Mouse (Mus musculus): ENCODE measurements around the gene Flcn. TPM values are rescaled to one million over a fixed set of nuclear protein-coding genes. Genes with fewer than 3 reads are reported as not detected.

Gene Flcn
- polyA plus RNA-seq, 1 experiment from 2014 or later: 26.5 TPM

DNA sequence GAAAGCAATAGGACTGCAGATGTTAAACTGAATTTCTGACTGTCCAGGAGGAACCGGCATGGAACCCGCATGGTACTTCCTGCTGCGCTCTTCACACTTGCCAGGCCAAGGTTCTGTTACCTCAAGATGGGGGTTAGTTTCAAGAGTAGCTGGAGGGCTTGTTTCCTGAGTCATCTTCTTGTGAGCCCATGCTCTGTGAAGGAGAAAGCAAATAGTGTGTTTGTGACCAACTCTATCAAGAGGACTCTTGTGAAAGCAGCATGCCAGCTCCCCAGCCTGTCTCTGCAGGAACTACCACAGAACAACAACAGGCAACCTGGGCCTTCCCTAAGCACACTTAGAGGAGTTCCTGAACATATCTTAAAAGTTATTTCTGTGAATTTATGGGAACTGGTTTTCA, 8.1 kb upstream of the Flcn start:
- H3K9ac ChIP-seq: no peak overlapping the region
- no peak overlapping the region for H3K4me3 ChIP-seq
- peaks cover 72% of the 10 kb centered on the region for H3K36me3 ChIP-seq
- WGBS: 93% methylated on average over 3 of the region's 3 CpGs
- H3K9me3 ChIP-seq (replicated peaks): no peaks in the 10 kb centered on the region
- no peaks in the 10 kb centered on the region for H3K27me3 ChIP-seq (replicated peaks)
- no peak overlapping the region for H3K4me2 ChIP-seq
- no peak overlapping the region for H3K27ac ChIP-seq (ENCODE audit: poor library complexity, severe bottlenecking)
- no peaks in the 10 kb centered on the region for H3K4me1 ChIP-seq (replicated peaks)
- no peak for ATAC-seq (ENCODE audit: insufficient number of reproducible peaks, low FRiP score)

DNA sequence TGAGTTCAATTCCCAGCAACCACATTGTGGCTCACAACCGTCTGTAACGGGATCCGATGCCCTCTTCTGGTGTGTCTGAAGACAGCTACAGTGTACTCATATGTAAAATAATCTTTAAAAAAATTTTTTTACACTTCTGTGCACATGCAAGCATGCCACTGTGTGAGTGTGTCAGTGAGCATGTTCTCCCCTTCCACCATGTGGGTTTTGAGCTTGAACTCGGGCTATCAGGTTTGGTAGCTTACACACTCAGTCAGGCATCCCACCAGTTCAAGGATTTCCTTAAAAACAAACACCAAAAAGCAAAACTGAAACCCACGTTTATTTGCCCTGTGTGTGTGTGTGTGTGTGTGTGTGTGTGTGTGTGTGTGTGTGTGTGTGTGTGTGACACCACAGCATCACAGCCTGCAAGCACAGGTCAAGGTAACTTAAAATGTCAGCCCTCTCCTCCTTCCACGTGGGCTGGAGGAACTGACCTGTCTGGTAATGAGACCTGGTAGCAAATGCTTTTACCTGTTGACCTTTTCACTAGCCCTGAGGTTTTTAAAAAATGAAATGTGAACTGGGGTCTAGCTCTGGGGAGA, 5.8 kb upstream of the Flcn start:
- H3K27ac ChIP-seq (ENCODE audit: poor library complexity, severe bottlenecking): no peak overlapping the region
- H3K27me3 ChIP-seq (replicated peaks): no peaks in the 10 kb centered on the region
- H3K9ac ChIP-seq: no peak overlapping the region
- H3K4me1 ChIP-seq (replicated peaks): peaks cover 7% of the 10 kb centered on the region
- ATAC-seq (ENCODE audit: insufficient number of reproducible peaks, low FRiP score): no peak
- peaks cover 51% of the 10 kb centered on the region for H3K36me3 ChIP-seq
- H3K4me3 ChIP-seq: no peak overlapping the region
- no peak overlapping the region for H3K4me2 ChIP-seq
- 88% methylated on average over 6 of the region's 6 CpGs for WGBS
- no peaks in the 10 kb centered on the region for H3K9me3 ChIP-seq (replicated peaks)

DNA sequence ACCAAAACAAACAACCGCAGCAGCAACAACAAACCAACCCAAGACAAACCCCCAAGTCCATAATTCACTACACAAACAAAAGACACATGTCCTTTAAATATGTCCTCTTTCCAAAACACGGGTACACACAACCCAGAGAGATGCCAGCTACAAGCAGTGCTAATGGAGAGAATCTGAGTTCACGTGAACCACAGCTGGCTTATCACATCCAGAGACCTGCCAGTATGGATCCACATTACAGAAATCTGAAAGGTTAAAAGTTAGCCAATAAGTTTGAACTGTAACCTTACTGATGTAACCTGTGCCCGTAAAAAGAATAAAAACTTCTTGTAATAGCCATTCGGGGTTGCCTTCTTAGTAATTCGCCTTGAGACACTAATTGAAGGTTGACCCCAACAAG, 5.1 kb upstream of the Flcn start:
- Histone ChIP-seq H3K27ac (ENCODE audit: poor library complexity, severe bottlenecking) (no peak overlapping the region), H3K4me1 (replicated peaks) (peaks cover 7% of the 10 kb centered on the region), H3K27me3 (replicated peaks) (no peaks in the 10 kb centered on the region), H3K4me2 (no peak overlapping the region), H3K9me3 (replicated peaks) (no peaks in the 10 kb centered on the region), H3K9ac (no peak overlapping the region), H3K4me3 (no peak overlapping the region), H3K36me3 (peaks cover 45% of the 10 kb centered on the region)
- WGBS: 92% methylated on average over 6 of the region's 6 CpGs
- ATAC-seq (ENCODE audit: insufficient number of reproducible peaks, low FRiP score): no peak

DNA sequence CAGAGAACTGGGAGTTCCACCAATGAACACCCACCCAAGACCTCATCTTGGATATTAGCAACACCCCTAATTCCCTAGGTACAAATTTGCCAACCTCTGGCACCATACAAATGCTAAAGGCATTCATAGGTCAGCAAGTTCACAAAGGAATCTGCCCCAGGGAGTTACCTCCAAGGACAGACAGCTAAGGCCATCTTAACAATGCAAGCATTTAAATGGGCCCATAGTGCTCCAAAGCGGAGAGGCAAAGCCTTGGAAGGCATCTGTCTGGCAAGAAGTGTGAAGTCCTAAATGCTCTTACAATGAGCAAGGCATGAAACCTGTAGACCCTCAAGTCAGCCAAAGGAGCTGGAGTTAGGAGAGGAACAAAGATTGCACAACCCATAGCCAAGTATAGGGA, 4.5 kb upstream of the Flcn start:
- no peaks in the 10 kb centered on the region for H3K27me3 ChIP-seq (replicated peaks)
- H3K27ac ChIP-seq (ENCODE audit: poor library complexity, severe bottlenecking): no peak overlapping the region
- ATAC-seq (ENCODE audit: insufficient number of reproducible peaks, low FRiP score): no peak
- no peak overlapping the region for H3K4me2 ChIP-seq
- no peak overlapping the region for H3K9ac ChIP-seq
- 90% methylated on average over 1 of the region's 1 CpGs for WGBS
- peaks cover 39% of the 10 kb centered on the region for H3K36me3 ChIP-seq
- H3K4me1 ChIP-seq (replicated peaks): peaks cover 7% of the 10 kb centered on the region
- no peak overlapping the region for H3K4me3 ChIP-seq
- H3K9me3 ChIP-seq (replicated peaks): no peaks in the 10 kb centered on the region

DNA sequence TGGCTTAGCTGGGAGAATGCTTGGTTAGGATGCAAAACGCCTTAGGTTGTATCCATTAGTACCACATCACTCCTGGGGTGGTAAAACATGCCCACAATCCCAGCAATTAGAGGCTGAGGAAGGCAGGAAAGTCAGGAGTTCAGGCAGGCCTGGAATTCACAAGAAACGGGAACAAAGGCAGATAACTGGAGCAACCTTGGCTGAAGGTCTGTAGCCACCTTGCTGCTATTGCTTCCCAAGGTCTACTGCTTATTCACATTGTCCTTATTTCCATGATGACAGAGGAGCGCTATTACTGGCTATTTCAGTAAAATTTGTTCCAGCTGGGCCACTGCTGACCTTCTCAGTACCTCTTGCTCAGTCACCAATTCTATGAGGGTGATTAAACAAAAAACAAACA, 3.5 kb upstream of the Flcn start:
- Histone ChIP-seq H3K4me1 (replicated peaks) (peaks cover 14% of the 10 kb centered on the region), H3K36me3 (peaks cover 29% of the 10 kb centered on the region), H3K4me3 (no peak overlapping the region), H3K27ac (ENCODE audit: poor library complexity, severe bottlenecking) (no peak overlapping the region), H3K9me3 (replicated peaks) (no peaks in the 10 kb centered on the region), H3K27me3 (replicated peaks) (no peaks in the 10 kb centered on the region), H3K9ac (no peak overlapping the region), H3K4me2 (no peak overlapping the region)
- 53% methylated on average over 3 of the region's 3 CpGs for WGBS
- ATAC-seq (ENCODE audit: insufficient number of reproducible peaks, low FRiP score): no peak

DNA sequence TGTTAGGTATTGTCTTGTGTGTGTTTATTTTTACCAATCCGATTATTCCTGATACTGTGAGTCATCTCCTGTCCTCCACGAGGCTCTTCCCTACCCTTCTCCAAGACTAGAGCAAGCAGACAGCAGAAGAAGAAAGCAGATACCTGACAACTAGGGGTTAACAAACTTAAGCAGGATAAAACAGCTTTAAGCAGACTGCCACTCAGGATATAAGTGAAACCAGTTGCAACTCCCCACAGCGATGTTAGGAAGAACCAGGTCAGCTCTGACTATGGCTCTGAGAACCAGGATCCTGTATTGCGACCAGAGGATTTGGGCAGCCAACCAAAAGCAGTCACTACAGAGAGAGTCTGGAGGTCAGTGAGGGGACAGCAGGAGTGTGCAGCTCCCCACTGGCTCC, 1.4 kb upstream of the Flcn start:
- Histone ChIP-seq H3K27ac (ENCODE audit: poor library complexity, severe bottlenecking) (no peak overlapping the region), H3K4me2 (0 out of 2 replicates have a peak overlapping the region, but pooled peaks have one; percentile 1), H3K9me3 (replicated peaks) (no peaks in the 10 kb centered on the region), H3K4me3 (no peak overlapping the region), H3K27me3 (replicated peaks) (no peaks in the 10 kb centered on the region), H3K9ac (0 out of 2 replicates have a peak overlapping the region, but pooled peaks have one; percentile 19), H3K4me1 (replicated peaks) (peaks cover 15% of the 10 kb centered on the region), H3K36me3 (peaks cover 26% of the 10 kb centered on the region)
- ATAC-seq (ENCODE audit: insufficient number of reproducible peaks, low FRiP score): no peak
- 60% methylated on average over 4 of the region's 4 CpGs for WGBS

DNA sequence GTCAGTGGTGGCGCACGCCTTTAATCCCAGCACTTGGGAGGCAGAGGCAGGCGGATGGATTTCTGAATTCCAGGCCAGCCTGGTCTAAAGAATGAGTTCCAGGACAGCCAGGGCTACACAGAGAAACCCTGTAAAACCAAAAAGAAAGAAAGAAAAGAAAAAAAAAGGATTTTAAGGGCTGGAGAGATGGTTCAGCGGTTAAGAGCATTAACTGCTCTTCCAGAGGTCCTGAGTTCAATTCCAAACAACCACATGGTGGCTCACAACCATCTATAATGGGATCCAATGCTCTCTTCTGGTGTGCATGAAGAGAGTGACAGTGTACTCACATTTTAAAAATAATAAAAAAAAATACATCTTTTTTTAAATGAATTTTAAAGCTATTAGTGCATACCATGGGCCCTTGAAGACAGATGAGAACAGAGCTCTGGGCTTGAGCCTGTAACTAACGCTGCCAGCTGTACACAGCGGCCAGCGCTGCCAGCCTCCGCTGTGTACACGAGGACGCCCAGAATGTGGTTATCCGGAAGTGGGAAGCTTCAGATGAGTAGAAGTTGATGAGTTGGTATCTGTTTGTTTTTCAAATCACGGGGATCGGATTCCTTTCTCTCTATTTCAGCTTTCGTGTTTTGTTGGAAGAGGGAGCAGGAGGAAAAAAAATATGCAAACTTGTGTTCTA, 803 bp upstream of the Flcn start:
- H3K4me1 ChIP-seq (replicated peaks): peaks cover 15% of the 10 kb centered on the region
- H3K27me3 ChIP-seq (replicated peaks): no peaks in the 10 kb centered on the region
- no peaks in the 10 kb centered on the region for H3K9me3 ChIP-seq (replicated peaks)
- WGBS: 62% methylated on average over 14 of the region's 14 CpGs
- H3K9ac ChIP-seq: peak overlapping the region; percentile 92
- peaks cover 26% of the 10 kb centered on the region for H3K36me3 ChIP-seq
- peak overlapping the region; percentile 76 for H3K4me3 ChIP-seq
- H3K4me2 ChIP-seq: peak overlapping the region; percentile 78
- ATAC-seq (ENCODE audit: insufficient number of reproducible peaks, low FRiP score): no peak
- H3K27ac ChIP-seq (ENCODE audit: poor library complexity, severe bottlenecking): peak overlapping the region; percentile 98

DNA sequence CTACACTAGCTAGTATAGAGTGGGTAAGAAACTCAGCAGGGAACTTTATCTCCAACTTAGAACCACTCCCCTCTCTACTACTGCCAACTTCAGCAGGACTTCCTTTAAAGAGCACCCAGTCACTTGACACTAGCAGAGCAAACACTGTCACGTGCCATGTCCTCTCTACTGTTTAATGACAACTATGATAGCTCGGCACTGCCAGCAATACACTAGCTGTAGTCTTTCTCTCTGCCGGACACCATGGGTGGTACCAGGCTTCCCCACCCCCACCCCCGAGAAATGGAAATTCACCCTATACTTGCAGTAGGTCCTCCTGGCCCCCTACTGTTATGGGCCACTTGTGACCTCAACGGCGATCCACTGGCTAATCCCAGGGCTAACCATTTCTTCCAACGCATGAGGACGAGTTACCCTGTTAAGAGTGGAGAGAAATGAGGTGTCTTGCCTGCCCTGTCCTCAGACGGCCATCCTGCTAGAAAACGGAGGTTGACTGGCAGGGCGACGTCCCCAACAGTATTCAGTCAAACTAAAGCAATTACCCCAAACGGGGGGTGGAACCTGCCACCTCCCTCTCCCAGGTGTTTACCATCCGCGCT, 646 bp downstream of the Flcn start:
- under 1% methylated on average over 15 of the region's 15 CpGs for WGBS
- no peaks in the 10 kb centered on the region for H3K9me3 ChIP-seq (replicated peaks)
- H3K4me2 ChIP-seq: peak overlapping the region; percentile 78
- peak overlapping the region; percentile 98 for H3K27ac ChIP-seq (ENCODE audit: poor library complexity, severe bottlenecking)
- peaks cover 37% of the 10 kb centered on the region for H3K36me3 ChIP-seq
- H3K9ac ChIP-seq: peak overlapping the region; percentile 92
- H3K4me1 ChIP-seq (replicated peaks): peaks cover 15% of the 10 kb centered on the region
- H3K4me3 ChIP-seq: peak overlapping the region; percentile 76
- peak; percentile 77 for ATAC-seq (ENCODE audit: insufficient number of reproducible peaks, low FRiP score)
- no peaks in the 10 kb centered on the region for H3K27me3 ChIP-seq (replicated peaks)

DNA sequence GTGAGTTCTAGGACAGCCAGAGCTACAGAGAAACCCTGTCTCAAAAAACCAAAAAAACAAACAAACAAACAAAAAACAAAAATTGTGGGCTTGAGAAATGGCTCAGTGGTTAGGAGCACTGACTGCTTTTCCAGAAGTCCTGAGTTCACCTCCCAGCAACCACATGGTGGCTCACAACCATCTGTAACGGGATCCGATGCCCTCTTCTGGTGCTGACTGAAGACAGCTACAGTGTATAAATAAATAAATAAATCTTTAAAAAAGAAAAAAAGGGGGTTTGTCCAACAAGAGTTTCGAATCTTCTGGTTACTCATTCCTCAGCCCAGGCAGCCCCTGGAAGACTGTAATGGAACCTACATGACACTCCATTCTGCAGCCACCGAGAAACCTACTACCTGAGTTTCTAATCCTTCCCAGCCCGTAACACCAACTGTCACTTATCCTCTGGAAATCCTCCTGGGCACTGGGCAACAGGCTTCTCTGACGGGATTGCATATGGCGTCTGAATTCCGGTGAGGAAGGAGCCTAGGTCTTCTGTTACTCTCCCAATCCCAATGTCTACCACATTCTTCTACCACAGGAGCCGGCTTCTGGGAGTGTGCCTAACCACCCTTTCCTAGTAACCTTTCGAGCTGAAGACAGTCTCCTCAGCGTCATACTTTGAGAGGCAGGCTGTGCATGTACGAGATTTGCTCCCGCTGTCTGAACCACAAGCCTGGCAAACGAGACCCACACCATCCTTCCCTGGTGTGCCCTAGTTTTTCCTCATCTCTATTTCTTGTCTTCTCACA, 1.5 kb downstream of the Flcn start:
- Histone ChIP-seq H3K9ac (peak overlapping the region; percentile 92; the same call in 1 of the 2 replicates), H3K27ac (ENCODE audit: poor library complexity, severe bottlenecking) (peak overlapping the region; percentile 98)

DNA sequence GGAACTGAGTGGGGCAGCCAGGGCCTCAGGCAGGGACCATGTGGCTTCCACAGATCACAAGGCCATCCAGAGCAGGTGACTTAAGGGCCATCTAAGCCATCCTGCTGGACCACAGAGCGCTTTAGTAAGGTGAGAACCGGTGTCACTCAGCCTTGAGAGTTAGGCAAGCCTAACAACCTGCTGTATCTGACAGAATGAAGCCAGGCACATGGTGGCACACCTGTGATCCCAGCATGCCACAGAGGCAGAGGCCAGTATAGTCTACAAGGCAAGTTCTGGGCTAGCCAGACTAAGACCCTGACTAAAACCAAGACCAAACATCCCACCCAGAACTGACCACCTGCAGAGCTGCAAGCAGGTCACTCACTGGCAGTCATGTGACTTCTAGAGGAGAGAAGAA, 4.2 kb downstream of the Flcn start:
- Histone ChIP-seq H3K4me1 (replicated peaks) (peaks cover 8% of the 10 kb centered on the region), H3K36me3 (peaks cover 71% of the 10 kb centered on the region), H3K4me2 (no peak overlapping the region), H3K27me3 (replicated peaks) (no peaks in the 10 kb centered on the region), H3K4me3 (no peak overlapping the region), H3K9ac (no peak overlapping the region), H3K9me3 (replicated peaks) (no peaks in the 10 kb centered on the region), H3K27ac (ENCODE audit: poor library complexity, severe bottlenecking) (no peak overlapping the region)
- WGBS: 87% methylated on average over 2 of the region's 2 CpGs
- no peak for ATAC-seq (ENCODE audit: insufficient number of reproducible peaks, low FRiP score)

More for the DNA sequence above, 1.5 kb downstream of the Flcn start:
- Histone ChIP-seq H3K36me3 (peaks cover 44% of the 10 kb centered on the region), H3K27me3 (replicated peaks) (no peaks in the 10 kb centered on the region), H3K4me3 (peak overlapping the region; percentile 76), H3K4me1 (replicated peaks) (peaks cover 15% of the 10 kb centered on the region), H3K4me2 (peak overlapping the region; percentile 78), H3K9me3 (replicated peaks) (no peaks in the 10 kb centered on the region)
- WGBS: 65% methylated on average over 14 of the region's 14 CpGs
- ATAC-seq (ENCODE audit: insufficient number of reproducible peaks, low FRiP score): no peak

DNA sequence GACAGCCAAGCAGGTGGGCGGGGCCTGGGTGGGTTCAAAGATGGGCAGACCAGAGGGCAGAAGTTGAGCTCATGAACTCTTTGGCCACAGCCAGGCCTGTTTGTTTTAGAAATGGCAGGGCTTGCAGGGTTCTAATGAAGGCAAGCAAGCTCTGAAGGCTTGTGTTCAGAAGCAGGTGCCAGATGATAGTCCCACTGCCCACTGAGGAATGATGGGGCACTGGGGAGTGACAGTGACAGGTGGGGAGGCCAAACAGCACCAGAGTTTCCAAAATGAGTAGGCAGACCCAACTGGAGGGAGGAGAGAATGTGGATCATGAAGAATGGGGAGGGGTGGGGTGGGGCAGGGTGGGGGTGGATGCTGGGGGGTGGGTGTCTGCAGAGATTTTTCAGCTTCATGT, 4.6 kb downstream of the Flcn start:
- H3K27ac ChIP-seq (ENCODE audit: poor library complexity, severe bottlenecking): no peak overlapping the region
- no peak overlapping the region for H3K4me2 ChIP-seq
- H3K9me3 ChIP-seq (replicated peaks): no peaks in the 10 kb centered on the region
- H3K4me3 ChIP-seq: no peak overlapping the region
- peaks cover 75% of the 10 kb centered on the region for H3K36me3 ChIP-seq
- H3K27me3 ChIP-seq (replicated peaks): no peaks in the 10 kb centered on the region
- ATAC-seq (ENCODE audit: insufficient number of reproducible peaks, low FRiP score): no peak
- WGBS: 83% methylated on average over 1 of the region's 1 CpGs
- no peak overlapping the region for H3K9ac ChIP-seq
- peaks cover 8% of the 10 kb centered on the region for H3K4me1 ChIP-seq (replicated peaks)
